Mouse (Mus musculus) liver, embryonic 14.5 days (tissue): ENCODE data around the gene Olfr631. TPM values are rescaled to one million over a fixed set of nuclear protein-coding genes. Genes with fewer than 3 reads are reported as not detected.
A peak's percentile ranks its signal among the peaks of the same experiment; 100 is the strongest.

Source experiments
- ATAC-seq: fragments of 200-750 bp; cut with Nextera tagmentation; 2 replicates; pipeline ENCODE4 v1.8.0; 2017; ENCODE audit warnings: moderate number of reproducible peaks, mild to moderate bottlenecking, moderate library complexity; ENCODE audit not compliant: insufficient read depth
- DNase-seq, 3 experiments: peaks; one replicate each; pipeline ENCODE4 v3.0.0-alpha.2; 2012 to 2013; ENCODE audit warnings: low read depth in 3 of 3, low spot score in 3 of 3
- H3K27ac ChIP-seq: fragments of 300-500 bp; sonication (generic); 2 replicates; pipeline ENCODE4 v1.5.1; 2014; ENCODE audit warnings: moderate library complexity, mild to moderate bottlenecking, control low read depth, inconsistent platforms
- H3K27me3 ChIP-seq: fragments of 300-500 bp; sonication (generic); 2 replicates; pipeline ENCODE4 v1.6.1; 2014; ENCODE audit warnings: mild to moderate bottlenecking, low read length, moderate library complexity; ENCODE audit not compliant: control insufficient read depth, insufficient read depth
- H3K36me3 ChIP-seq: fragments of 300-500 bp; sonication (generic); replicated peaks from 2 replicates; pipeline ENCODE4 v1.6.1; 2014; ENCODE audit warnings: low read depth; ENCODE audit not compliant: control insufficient read depth, insufficient read depth
- H3K4me1 ChIP-seq, 2 experiments: fragments of 200-500 bp in 1 of 2; fragments of 300-500 bp in 1 of 2; sonication (generic) in 1 of 2; replicated peaks; 2 replicates each; pipeline ENCODE4 v1.6.1; 2012 to 2014; ENCODE audit warnings: antibody characterized with exemption in 1 of 2, inconsistent platforms in 1 of 2, low read length in 1 of 2; ENCODE audit not compliant: control insufficient read depth in 2 of 2, insufficient read depth in 2 of 2
- H3K4me2 ChIP-seq: fragments of 300-500 bp; sonication (generic); 2 replicates; pipeline ENCODE4 v1.6.1; 2014; ENCODE audit warnings: low read depth, mild to moderate bottlenecking, control low read depth, moderate library complexity
- H3K4me3 ChIP-seq, 2 experiments: fragments of 200-500 bp in 1 of 2; fragments of 300-500 bp in 1 of 2; sonication (generic) in 1 of 2; 2 replicates each; pipeline ENCODE4 v1.5.1; 2012 to 2014; ENCODE audit warnings: low read depth in 2 of 2, low read length in 2 of 2, mild to moderate bottlenecking in 2 of 2, control low read depth in 1 of 2, inconsistent platforms in 1 of 2, moderate library complexity in 1 of 2; ENCODE audit not compliant: insufficient read depth in 1 of 2
- H3K9ac ChIP-seq: fragments of 300-500 bp; sonication (generic); replicated peaks from 2 replicates; pipeline ENCODE4 v1.6.1; 2014; ENCODE audit warnings: mild to moderate bottlenecking, control low read depth, moderate library complexity
- H3K9me3 ChIP-seq: fragments of 300-500 bp; sonication (generic); 2 replicates; pipeline ENCODE4 v1.6.1; 2016; ENCODE audit warnings: low read length, mixed read lengths; ENCODE audit not compliant: control insufficient read depth
- CTCF ChIP-seq: IDR thresholded peaks from 2 replicates; pipeline ENCODE4 v1.5.1; 2016; ENCODE audit warnings: antibody characterized with exemption, low read depth, control low read depth
- EP300 ChIP-seq: IDR thresholded peaks from 2 replicates; pipeline ENCODE4 v1.6.1; 2016; ENCODE audit warnings: antibody characterized with exemption, low read depth
- WGBS: fragments of 180-500 bp; shearing (Covaris S2); extraction: QIAGEN DNeasy Blood & Tissue Kit; methylation state at CpG from one replicate; pipeline ENCODE4 v1.1.7; 2014; ENCODE audit not compliant: insufficient replicate concordance; 5-methylcytosine and 5-hydroxymethylcytosine counted together
- polyA plus RNA-seq, 2 experiments: library from polyadenylated mRNA; depleted of rRNA in 1 of 2; stranded (reverse) in 1 of 2; unstranded in 1 of 2; fragments of >200 nt; fragmentation: Nextera tagmentation in 1 of 2; extraction: Ambion mirVana in 1 of 2; gene quantifications; 2 replicates each; pipeline versions ENCODE4 v1.2.1 to v1.2.3; 2012 to 2014

Gene Olfr631
- polyA plus RNA-seq (2012; rRNA removed), result 0.84 and 0.95 TPM in 2 replicates
- 0.19 and 0.24 TPM in 2 replicates for polyA plus RNA-seq (2014; fragmentation: Nextera tagmentation; extraction: Ambion mirVana)

- Histone ChIP-seq H3K4me1 (no peaks in the 10 kb centered on the region), H3K4me2 (no peak within 1 kb of the TSS), H3K9me3 (no peaks in the 10 kb centered on the region), H3K36me3 (no peaks in the 10 kb centered on the region), H3K9ac (no peak within 1 kb of the TSS), H3K27me3 (no peaks in the 10 kb centered on the region), H3K27ac (no peak within 1 kb of the TSS), H3K4me3 (no peak within 1 kb of the TSS)
- TF ChIP-seq EP300, result no peak
- TF ChIP-seq CTCF, result no peak
- DNase-seq (no peak), ATAC-seq (no peak)
Measured at GRCm38 (mm10) chr7:103928525-103928924, at the start of gene Olfr631. Gene Olfr631, plus strand, starts transcription at chr7:103928825.

DNA sequence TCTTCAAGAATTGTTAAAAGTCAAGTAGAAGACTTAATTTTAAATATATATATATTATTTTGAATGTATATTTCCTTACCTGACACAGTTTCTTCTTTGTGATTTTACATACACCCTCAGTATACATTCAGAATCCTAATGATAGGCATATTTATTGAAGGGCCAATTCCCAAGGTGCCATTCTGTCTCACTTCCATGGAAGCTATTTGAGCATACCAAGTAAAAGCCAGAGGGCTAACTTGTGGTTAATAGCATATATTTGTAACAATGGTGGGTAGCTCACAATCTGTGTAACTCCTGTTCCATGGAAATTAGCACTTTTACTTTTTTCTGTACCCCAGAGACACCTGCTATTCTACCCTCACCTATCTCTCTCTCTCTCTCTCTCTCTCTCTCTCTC lies 42.5 kb upstream of the Olfr631 start, which contains the start of gene Olfr66:
Gene Olfr66 (minus strand): TSS at position 101 of the 400 bp plus-strand sequence.
- no peak within 1 kb of the TSS for H3K27ac ChIP-seq
- no peak within 1 kb of the TSS for H3K4me2 ChIP-seq
- ATAC-seq (no peak), DNase-seq (no peak)
- no peaks in the 10 kb centered on the region for H3K27me3 ChIP-seq
- H3K36me3 ChIP-seq, result no peaks in the 10 kb centered on the region
- no peak for TF ChIP-seq EP300
- no peak for TF ChIP-seq CTCF
- H3K4me3 ChIP-seq, result no peak within 1 kb of the TSS
- H3K4me1 ChIP-seq, result no peaks in the 10 kb centered on the region; a peak in 2 of 4 replicates
- no peak within 1 kb of the TSS for H3K9ac ChIP-seq
- no peaks in the 10 kb centered on the region for H3K9me3 ChIP-seq

DNA sequence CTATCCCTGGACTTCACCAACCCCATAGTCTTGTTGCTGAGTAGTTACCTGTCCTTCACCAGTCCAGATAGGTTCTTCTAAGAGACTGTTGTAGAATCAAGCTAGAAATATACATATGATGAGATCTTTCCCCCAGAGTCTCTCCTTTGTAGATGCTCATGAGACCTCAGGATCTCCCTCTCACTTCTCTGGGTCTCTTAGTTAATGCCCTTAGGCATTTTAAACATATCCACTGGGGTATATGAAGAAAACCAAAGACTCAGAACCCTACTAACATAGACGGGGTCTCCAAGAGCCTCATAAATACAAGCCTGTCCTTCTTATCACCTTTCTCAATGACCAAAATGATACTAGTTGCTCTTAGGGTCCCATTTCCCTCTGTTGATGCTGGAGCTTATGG lies 34.2 kb upstream of the Olfr631 start, which contains the start of gene Olfr64:
Gene Olfr64 (minus strand): TSS at position 101 of the 400 bp plus-strand sequence.
- no peak within 1 kb of the TSS for H3K4me3 ChIP-seq
- no peak within 1 kb of the TSS for H3K27ac ChIP-seq
- no peaks in the 10 kb centered on the region for H3K27me3 ChIP-seq
- no peak within 1 kb of the TSS for H3K4me2 ChIP-seq
- TF ChIP-seq EP300, result no peak
- no peak for TF ChIP-seq CTCF
- no peaks in the 10 kb centered on the region for H3K9me3 ChIP-seq
- no peak for ATAC-seq
- DNase-seq, result no peak
- no peak within 1 kb of the TSS for H3K9ac ChIP-seq
- 51% methylated on average over 1 of the region's 1 CpGs for WGBS
- no peaks in the 10 kb centered on the region for H3K36me3 ChIP-seq
- H3K4me1 ChIP-seq, result no peaks in the 10 kb centered on the region

- Histone ChIP-seq H3K27ac (no peak within 1 kb of the TSS), H3K9me3 (no peaks in the 10 kb centered on the region), H3K4me2 (no peak within 1 kb of the TSS), H3K27me3 (no peaks in the 10 kb centered on the region; the same call in 1 of the 2 replicates), H3K9ac (no peak within 1 kb of the TSS), H3K4me3 (no peak within 1 kb of the TSS), H3K4me1 (peaks cover 0 to 2% of the 10 kb centered on the region in 2 experiments; a peak in 3 of 4 replicates), H3K36me3 (no peaks in the 10 kb centered on the region)
- DNase-seq (no peak), ATAC-seq (no peak)
- TF ChIP-seq EP300 (no peak), CTCF (no peak)
- WGBS, result 65% methylated on average over 2 of the region's 2 CpGs
Measured at GRCm38 (mm10) chr7:103903187-103903586, 25.4 kb upstream of the Olfr631 start, which contains the start of gene Olfr65. Gene Olfr65, plus strand, starts transcription at chr7:103903487.

- Histone ChIP-seq H3K36me3 (no peaks in the 10 kb centered on the region), H3K27me3 (no peaks in the 10 kb centered on the region), H3K9ac (peak overlapping the region; percentile 57), H3K4me2 (peak overlapping the region; percentile 54), H3K4me1 (peaks cover 56% of the 10 kb centered on the region in 2 experiments), H3K4me3 (no peak overlapping the region), H3K27ac (peak overlapping the region; percentile 82), H3K9me3 (no peaks in the 10 kb centered on the region)
- ATAC-seq (peak; percentile 96), DNase-seq (peak; percentile 80 to 91 (median 81))
- TF ChIP-seq EP300 (peak; percentile 99), CTCF (no peak)
- WGBS, result 3% methylated on average over 3 of the region's 3 CpGs
Measured at GRCm38 (mm10) chr7:103910047-103910446, 18.6 kb upstream of the Olfr631 start.
